Mouse (Mus musculus): Measurements from ENCODE around the gene Zmynd12.
A peak's percentile ranks its signal among the peaks of the same experiment; 100 is the strongest.

Zmynd12 gene

GRCm38 (mm10) chr4:119447786-119448185 lies 25.2 kb downstream of the Zmynd12 start:
- no peak for DNase-seq (ENCODE audit: low spot score)

DNA sequence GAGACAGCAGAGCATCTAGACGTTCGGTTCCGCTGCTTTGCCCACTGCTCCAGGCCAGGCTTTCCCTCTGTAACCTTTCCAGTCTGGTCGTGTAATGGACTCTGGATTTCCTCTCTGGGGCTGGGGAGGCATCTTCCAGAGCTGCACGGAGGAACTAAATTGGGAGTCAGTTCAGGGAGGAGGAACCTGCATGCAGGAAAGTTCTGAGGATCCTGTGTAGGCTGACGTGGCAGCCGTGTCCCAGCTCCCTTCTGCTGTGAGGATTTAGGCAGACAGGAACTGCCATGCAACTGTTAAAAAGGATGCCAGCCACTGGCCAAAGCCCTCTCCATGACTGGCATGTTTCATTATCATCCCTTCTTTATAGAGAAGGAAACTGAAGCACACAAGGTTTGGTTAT lies 27.8 kb downstream of the Zmynd12 start:
- DNase-seq (ENCODE audit: low spot score) = no peak

DNA sequence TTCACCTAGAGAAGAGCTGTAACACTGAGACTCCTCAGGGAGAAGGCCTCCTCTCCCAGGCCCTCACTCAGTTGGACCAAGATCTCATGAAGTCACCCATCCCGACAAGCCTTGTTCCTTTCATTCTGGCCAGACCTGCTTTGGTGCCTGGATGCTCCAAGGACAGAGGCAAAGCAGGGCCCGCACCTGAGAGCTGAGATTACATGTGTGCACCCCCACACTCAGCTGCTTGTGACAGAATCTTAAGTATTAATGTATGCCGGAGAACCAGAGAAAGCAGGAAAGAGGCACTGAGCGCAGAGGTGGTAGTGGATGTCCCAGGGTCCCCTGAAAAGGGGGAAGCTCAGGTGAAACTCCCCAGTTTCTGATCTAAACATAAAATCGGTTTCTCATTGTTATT lies 30.5 kb downstream of the Zmynd12 start:
- no peak for DNase-seq (ENCODE audit: low spot score)

- DNase-seq (ENCODE audit: low spot score) = no peak
These were observed 30.9 kb downstream of the Zmynd12 start for GRCm38 (mm10) chr4:119453533-119453932.

DNA sequence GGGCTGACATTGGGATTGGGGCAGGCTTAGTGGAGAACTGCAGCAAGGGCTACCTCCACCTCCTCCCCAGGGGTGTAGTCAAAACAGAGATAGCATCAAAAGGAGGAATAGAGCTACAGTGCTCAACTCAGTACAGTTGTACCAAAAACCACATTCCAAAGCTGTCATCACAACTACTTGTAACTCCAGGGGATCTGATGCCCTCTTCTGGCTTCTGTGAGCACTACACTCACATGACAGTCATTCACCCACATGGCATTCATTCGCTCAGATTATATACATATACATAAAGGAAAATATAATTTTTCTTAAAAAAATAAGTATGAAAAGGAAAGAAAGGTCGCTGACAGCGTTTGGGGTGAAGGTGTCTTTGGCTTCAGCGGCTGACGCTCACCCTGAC lies 37.7 kb downstream of the Zmynd12 start:
- DNase-seq (ENCODE audit: low spot score) = no peak

DNA sequence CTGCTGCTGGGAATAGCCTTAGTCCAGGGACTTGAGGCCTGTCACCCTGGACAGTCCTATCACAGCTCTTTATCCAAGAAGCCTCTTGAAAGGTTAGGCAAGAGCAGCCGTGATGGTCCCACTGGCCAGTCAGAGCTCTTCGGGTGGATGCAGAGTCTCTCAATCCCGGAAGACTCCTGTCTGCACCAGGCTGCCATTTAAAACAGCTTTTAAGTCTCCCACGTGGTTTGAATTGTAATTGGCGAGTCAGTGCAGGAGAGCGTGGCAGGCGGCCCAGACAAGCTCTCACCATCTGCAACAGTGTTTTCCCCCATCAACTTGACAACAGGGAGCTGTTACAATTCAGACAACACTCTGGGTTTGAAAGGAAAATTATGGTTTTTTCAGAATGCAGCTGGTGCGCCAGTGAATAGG lies 38.1 kb downstream of the Zmynd12 start:
- DNase-seq (ENCODE audit: low spot score) = peak; percentile 26

- DNase-seq (ENCODE audit: low spot score) = no peak
These were observed 39.8 kb downstream of the Zmynd12 start for GRCm38 (mm10) chr4:119462457-119462856.

DNA sequence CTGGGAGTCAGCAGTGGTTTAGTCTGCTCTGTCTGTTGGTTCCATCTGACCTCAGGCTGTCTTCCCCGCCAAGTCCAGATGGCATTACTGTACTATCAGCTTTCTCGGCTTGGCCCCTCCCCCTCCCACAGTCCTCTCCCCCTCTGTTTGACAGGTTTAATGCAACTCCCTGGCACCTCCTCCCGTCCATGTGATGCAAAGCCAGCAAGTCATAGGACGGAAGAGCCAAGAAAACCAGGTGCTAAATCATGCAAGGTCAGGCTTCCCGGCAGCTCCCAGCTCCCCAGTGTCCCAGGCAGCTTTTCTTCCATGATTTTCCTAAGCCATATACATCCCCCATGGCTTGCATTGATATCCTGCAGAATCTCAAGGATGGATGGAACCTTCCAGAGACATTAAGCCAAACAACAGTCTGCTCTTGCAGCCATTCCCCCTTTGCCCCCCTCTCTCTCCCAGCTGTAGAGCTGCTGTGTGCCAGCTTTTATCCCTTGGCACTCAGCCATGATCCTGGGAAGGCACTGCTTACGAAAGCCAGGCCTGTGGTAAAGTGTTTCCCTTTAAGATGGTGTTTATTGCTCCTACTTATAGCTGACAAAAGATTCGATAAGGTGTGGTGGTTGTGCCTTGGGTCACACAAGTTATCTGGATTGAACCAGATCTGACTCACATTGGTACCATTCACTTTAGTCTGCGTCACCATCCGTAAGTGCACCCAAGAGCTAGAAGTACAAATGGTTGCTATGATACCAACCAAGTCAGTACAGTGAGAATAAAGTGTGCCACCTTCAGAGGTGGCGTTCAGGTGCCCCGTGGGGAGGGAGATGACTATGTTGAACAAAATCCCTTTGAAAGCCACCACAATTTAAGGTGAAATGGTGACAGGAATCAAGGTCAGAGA lies 40.5 kb downstream of the Zmynd12 start:
- peak; percentile 52 for DNase-seq (ENCODE audit: low spot score)

DNA sequence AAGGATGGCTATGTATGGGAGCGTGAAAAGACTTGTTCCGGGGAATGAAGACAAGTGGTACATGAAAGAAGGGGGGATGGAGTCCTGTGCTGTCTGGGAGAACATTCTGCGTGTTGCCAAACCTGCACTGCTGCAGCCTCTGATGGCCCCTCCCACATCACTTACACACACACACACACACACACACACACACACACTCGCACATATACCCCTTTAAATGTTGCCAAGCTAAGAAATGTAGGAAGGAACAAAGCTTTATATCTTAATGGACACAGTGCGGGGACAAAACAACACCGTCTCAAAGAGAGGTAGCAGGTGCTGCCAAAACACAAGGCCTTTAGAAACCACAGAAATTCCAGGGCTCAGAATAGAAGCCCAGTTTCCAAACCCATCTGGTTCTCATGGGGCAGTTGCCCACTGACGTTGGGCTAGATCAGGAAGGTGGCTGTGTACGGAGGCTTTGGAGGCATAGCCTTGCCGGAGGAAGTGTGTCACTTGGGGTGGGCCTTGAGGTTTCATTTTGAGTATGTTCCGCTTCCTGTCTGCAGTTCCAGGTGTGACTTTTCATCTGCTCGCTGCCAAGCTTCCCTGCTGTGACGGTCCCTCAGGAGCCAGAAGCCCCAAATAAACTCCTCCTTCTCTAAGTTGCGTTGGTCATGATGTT lies 41.3 kb downstream of the Zmynd12 start:
- DNase-seq (ENCODE audit: low spot score) = no peak

- DNase-seq (ENCODE audit: low spot score) = no peak
These were observed 43.2 kb downstream of the Zmynd12 start for GRCm38 (mm10) chr4:119465841-119466240.

DNA sequence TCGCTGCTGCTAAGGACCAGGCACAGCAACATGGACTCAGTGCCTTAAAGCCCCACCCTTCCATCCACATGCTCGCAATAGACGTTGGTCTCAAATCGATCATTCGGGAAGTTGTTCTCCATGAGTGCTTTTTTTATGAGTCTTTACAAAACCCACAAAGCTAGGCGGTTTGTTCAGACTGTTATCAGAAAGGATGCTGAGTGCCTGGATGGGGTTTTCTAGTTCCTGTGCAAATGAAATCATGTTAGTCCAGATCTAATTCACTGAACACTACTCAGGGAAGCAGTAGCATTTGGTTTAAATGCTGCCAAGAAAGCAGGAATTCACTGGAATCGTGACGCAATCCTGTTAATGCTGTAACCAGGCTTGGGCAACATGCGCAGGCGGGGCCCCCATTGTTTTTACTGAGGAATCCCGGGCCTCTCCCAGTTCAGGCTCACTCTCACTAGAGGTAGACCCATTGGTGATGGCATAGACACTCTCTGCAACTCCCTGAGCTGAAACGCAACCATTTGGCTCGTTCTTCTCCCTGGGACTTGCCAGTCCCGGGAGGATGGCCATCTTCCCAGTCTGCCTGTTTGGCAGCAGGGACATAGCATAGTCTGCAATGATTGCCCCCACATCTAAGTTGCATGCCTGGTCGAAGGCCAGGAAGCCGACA lies 45.2 kb downstream of the Zmynd12 start:
- peak; percentile 11 for DNase-seq (ENCODE audit: low spot score)

- DNase-seq (ENCODE audit: low spot score) = no peak
These were observed 49.9 kb downstream of the Zmynd12 start for GRCm38 (mm10) chr4:119472545-119472944.

- DNase-seq (ENCODE audit: low spot score) = no peak
These were observed 50.5 kb downstream of the Zmynd12 start for GRCm38 (mm10) chr4:119473150-119473549.

DNA sequence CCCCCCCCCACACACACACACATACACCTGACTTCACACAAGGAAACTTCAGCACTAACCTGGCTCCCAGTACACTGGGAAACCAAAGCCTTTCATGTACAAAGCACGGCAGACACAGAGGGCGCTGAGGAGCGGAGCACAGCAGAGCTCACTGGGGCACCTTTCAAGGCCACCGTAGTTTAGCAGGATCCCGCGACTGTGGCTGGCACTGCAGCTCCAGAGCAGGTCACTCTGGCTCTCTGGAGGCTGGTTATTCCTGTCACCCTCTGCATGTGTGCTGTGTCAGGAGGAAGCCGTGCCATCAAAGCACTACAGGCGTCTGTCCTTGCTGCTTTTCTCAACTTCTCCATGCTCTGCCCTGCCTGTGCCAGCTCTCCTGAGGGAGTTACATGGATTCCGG lies 60.4 kb downstream of the Zmynd12 start:
- no peak for DNase-seq (ENCODE audit: low spot score)

DNA sequence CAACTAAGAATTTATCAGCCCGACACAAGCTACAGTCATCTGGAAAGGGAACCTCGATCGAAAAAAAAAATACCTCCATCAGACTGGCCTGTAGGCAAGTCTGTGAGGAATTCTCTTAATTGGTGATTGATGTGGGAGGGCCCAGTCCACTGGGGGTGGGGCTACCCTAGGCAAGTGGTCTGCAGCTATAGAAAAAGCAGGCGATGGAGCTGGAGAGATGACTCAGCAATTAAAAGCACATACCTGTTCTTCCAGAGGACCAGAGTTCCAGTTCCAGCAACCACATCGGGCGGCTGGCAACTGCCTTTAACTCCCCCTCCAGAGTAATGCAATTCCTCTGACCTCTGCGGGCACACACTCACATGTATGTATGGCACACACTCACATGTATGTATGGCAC lies 62.3 kb downstream of the Zmynd12 start:
- DNase-seq (ENCODE audit: low spot score) = no peak

GRCm38 (mm10) chr4:119489666-119490065 lies 67.1 kb downstream of the Zmynd12 start:
- no peak for DNase-seq (ENCODE audit: low spot score)

DNA sequence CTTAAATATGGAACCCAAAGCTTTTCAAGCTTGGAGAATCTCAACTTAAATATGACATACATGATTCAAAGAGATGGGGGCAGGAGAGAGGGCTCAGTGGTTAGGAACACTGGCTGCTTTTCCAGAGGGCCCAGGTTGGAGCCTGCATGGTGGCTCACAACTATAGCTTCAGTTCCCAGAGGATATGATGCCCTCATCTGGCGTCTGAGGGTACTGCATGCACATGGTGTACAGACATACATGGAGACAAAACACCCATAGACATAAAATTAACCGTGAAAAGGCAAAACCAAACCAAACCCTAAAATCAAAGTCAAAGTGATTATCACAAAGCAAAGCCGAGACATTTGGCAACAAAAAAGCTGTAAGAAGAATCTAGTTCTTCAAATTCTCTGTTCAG lies 68.2 kb downstream of the Zmynd12 start:
- DNase-seq (ENCODE audit: low spot score) = peak; percentile 11

GRCm38 (mm10) chr4:119492291-119492932 lies 69.8 kb downstream of the Zmynd12 start, which contains the start of gene Rimkla:
TSS of gene Rimkla (minus strand) at chr4:119492628.
- peak; percentile 58 for DNase-seq (ENCODE audit: low spot score)

DNA sequence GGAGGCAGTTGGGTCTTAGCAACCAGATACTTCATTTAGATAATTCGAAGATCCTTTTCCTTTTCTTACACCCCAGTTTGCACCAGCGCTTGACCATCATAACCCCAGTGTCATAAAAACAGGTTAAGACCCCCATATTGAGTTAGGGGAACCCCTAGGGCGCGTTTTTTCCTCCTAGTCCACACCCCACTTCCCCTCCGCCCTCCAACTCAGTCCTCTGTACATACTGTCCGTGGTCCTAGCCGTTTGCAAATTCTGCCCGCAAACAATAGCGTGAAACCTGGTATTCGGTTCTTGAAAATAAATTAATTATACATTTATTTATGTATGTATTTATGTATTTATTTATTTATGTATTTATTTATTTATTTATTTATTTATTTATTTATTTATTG lies 70.3 kb downstream of the Zmynd12 start:
- DNase-seq (ENCODE audit: low spot score) = no peak

- DNase-seq (ENCODE audit: low spot score) = no peak
These were observed 75.8 kb downstream of the Zmynd12 start for GRCm38 (mm10) chr4:119498319-119498848.

- DNase-seq (ENCODE audit: low spot score) = no peak
These were observed 89.0 kb downstream of the Zmynd12 start for GRCm38 (mm10) chr4:119511591-119511990.

- DNase-seq (ENCODE audit: low spot score) = no peak
These were observed 90.1 kb downstream of the Zmynd12 start for GRCm38 (mm10) chr4:119512731-119513141.

Data from urinary bladder, postnatal 14 days (tissue).